Mouse (Mus musculus) CD4-positive helper T cell, adult 2 months (primary cell): ENCODE results near the gene Cadm1.

Experiments
- DNase-seq: peaks from one replicate; pipeline ENCODE4 v3.0.0-alpha.2; 2012; ENCODE audit warnings: low read depth, missing footprints, low spot score

Cadm1 gene

GRCm38 (mm10) chr9:47548916-47549315 is 18.9 kb downstream of the Cadm1 start:
- no peak for DNase-seq

GRCm38 (mm10) chr9:47552960-47553575 is 23.1 kb downstream of the Cadm1 start:
- no peak for DNase-seq

- DNase-seq, result no peak
Measured at GRCm38 (mm10) chr9:47560726-47561125, 30.8 kb downstream of the Cadm1 start.

GRCm38 (mm10) chr9:47561596-47561995 is 31.6 kb downstream of the Cadm1 start:
- no peak for DNase-seq

- no peak for DNase-seq
Measured at GRCm38 (mm10) chr9:47565088-47565487, 35.1 kb downstream of the Cadm1 start.

GRCm38 (mm10) chr9:47567873-47568272 is 37.9 kb downstream of the Cadm1 start:
- no peak for DNase-seq

- DNase-seq, result no peak
Measured at GRCm38 (mm10) chr9:47570184-47570583, 40.2 kb downstream of the Cadm1 start.

- no peak for DNase-seq
Measured at GRCm38 (mm10) chr9:47571461-47571860, 41.5 kb downstream of the Cadm1 start.

GRCm38 (mm10) chr9:47572132-47572531 is 42.2 kb downstream of the Cadm1 start:
- no peak for DNase-seq

- DNase-seq, result no peak
Measured at GRCm38 (mm10) chr9:47573456-47573855, 43.5 kb downstream of the Cadm1 start.

- no peak for DNase-seq
Measured at GRCm38 (mm10) chr9:47574710-47575414, 44.9 kb downstream of the Cadm1 start.

- no peak for DNase-seq
Measured at GRCm38 (mm10) chr9:47575764-47576163, 45.8 kb downstream of the Cadm1 start.

- no peak for DNase-seq
Measured at GRCm38 (mm10) chr9:47579464-47579863, 49.5 kb downstream of the Cadm1 start.

GRCm38 (mm10) chr9:47581576-47582365 is 51.8 kb downstream of the Cadm1 start:
- DNase-seq, result no peak

GRCm38 (mm10) chr9:47583241-47583640 is 53.3 kb downstream of the Cadm1 start:
- DNase-seq, result no peak

- DNase-seq, result no peak
Measured at GRCm38 (mm10) chr9:47586176-47586575, 56.2 kb downstream of the Cadm1 start.

- no peak for DNase-seq
Measured at GRCm38 (mm10) chr9:47586839-47587238, 56.9 kb downstream of the Cadm1 start.

- no peak for DNase-seq
Measured at GRCm38 (mm10) chr9:47587577-47588194, 57.7 kb downstream of the Cadm1 start.

GRCm38 (mm10) chr9:47589832-47590231 is 59.9 kb downstream of the Cadm1 start:
- DNase-seq, result no peak

GRCm38 (mm10) chr9:47601541-47601940 is 71.6 kb downstream of the Cadm1 start:
- DNase-seq, result no peak

GRCm38 (mm10) chr9:47603971-47604370 is 74.0 kb downstream of the Cadm1 start:
- no peak for DNase-seq

GRCm38 (mm10) chr9:47605628-47606027 is 75.7 kb downstream of the Cadm1 start:
- no peak for DNase-seq
